Mouse (Mus musculus): ENCODE results near the gene Osbpl6. TPM values are rescaled to one million over a fixed set of nuclear protein-coding genes. Genes with fewer than 3 reads are reported as not detected.

The Osbpl6 gene
- polyA plus RNA-seq, 1 experiment from 2014 or later = 16.5 TPM

DNA sequence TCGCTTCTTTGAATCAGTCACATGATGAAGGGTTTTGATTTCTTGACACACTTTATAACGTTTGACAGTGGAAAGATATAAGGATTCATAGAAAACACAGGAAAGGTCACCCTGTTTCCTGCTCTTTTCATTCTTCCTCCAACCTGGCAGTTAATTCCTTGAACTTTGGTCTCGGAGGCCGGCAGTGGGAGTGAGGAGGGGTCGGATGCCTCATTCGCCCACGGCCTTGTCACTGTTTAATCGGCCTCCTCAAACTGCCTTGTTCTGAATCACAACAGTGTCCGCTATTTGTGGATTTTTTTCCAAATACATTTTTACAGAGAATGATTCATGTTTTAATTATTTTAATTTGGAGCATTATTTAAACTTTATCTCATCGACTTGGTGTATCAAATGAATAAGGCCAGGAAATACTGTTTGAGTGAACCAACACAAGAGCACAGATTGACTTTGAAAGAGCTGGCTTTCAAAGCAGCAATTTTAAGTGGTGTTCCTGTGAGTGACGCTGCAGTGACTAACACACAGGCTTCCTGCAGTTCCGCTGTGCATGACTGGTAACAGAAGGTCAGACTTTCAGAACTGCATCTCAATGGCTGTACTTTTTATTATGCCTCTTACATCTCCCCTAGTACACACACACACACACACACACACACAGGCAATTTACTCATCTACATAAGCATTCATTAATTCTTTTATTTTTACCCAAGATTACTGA, 98.0 kb downstream of the Osbpl6 start:
- H3K4me3 ChIP-seq (replicated peaks) = no peak overlapping the region
- H3K4me1 ChIP-seq (replicated peaks) = no peaks in the 10 kb centered on the region
- no peak overlapping the region for H3K27ac ChIP-seq
- no peak for ATAC-seq (ENCODE audit: insufficient number of reproducible peaks, insufficient read depth, low FRiP score, low TSS enrichment, low read depth)
- H3K27me3 ChIP-seq = no peaks in the 10 kb centered on the region
- no peaks in the 10 kb centered on the region for H3K36me3 ChIP-seq
- no peak overlapping the region for H3K4me2 ChIP-seq
- 63% methylated on average over 12 of the region's 12 CpGs for WGBS
- H3K9ac ChIP-seq (replicated peaks) = no peak overlapping the region
- H3K9me3 ChIP-seq = 0 out of 2 replicates have a peak, but pooled peaks cover 9% of the 10 kb centered on the region

DNA sequence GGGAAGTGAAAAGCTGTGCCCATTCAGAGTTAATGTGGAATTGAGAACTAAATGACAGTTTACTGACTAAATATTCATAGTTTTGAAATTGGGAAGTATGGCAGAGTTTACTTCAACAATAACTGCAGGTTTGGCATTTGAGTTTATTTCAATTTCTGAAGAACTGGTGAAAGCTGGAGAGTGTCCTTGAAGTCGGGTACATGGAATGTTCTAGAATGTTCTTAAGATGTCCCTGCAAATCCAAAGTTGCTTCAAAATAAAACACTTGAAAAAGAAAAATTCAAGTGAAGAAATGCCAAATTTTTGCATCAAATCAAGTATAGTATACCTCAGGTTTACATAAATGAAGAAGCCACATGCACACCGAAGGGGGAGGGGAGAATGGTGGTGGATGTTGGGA, 98.7 kb downstream of the Osbpl6 start:
- H3K4me2 ChIP-seq = no peak overlapping the region
- 0 out of 2 replicates have a peak, but pooled peaks cover 9% of the 10 kb centered on the region for H3K9me3 ChIP-seq
- no peak overlapping the region for H3K27ac ChIP-seq
- H3K4me3 ChIP-seq (replicated peaks) = no peak overlapping the region
- H3K27me3 ChIP-seq = no peaks in the 10 kb centered on the region
- no peaks in the 10 kb centered on the region for H3K36me3 ChIP-seq
- WGBS = 87% methylated on average over 2 of the region's 2 CpGs
- H3K4me1 ChIP-seq (replicated peaks) = no peaks in the 10 kb centered on the region
- ATAC-seq (ENCODE audit: insufficient number of reproducible peaks, insufficient read depth, low FRiP score, low TSS enrichment, low read depth) = no peak
- no peak overlapping the region for H3K9ac ChIP-seq (replicated peaks)

DNA sequence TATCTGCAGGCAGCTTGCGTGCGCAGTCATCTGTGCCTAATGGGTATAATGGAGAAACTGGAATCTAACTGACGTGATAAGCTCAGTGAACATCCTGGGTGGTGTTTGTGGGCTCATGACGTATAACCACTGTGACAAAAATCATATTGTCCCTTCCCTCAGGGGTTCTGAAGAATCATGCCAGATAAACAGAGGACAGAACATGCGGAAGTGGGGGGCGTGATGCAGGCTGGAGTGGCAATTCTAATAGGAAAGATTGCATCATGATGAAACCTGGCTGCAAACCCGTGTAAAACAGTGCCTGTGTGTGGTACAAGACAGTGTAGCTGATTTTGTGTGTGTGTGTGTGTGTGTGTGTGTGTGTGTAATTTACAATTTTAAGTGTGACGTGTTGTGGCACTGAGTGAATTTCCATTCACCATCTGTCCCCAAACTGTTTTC, 105.0 kb downstream of the Osbpl6 start:
- no peaks in the 10 kb centered on the region for H3K36me3 ChIP-seq
- no peak overlapping the region for H3K4me3 ChIP-seq (replicated peaks)
- no peak overlapping the region for H3K4me2 ChIP-seq
- no peak for ATAC-seq (ENCODE audit: insufficient number of reproducible peaks, insufficient read depth, low FRiP score, low TSS enrichment, low read depth)
- H3K9ac ChIP-seq (replicated peaks) = no peak overlapping the region
- H3K9me3 ChIP-seq = 0 out of 2 replicates have a peak, but pooled peaks cover 9% of the 10 kb centered on the region
- H3K4me1 ChIP-seq (replicated peaks) = no peaks in the 10 kb centered on the region
- WGBS = 88% methylated on average over 8 of the region's 8 CpGs
- H3K27me3 ChIP-seq = no peaks in the 10 kb centered on the region
- no peak overlapping the region for H3K27ac ChIP-seq

DNA sequence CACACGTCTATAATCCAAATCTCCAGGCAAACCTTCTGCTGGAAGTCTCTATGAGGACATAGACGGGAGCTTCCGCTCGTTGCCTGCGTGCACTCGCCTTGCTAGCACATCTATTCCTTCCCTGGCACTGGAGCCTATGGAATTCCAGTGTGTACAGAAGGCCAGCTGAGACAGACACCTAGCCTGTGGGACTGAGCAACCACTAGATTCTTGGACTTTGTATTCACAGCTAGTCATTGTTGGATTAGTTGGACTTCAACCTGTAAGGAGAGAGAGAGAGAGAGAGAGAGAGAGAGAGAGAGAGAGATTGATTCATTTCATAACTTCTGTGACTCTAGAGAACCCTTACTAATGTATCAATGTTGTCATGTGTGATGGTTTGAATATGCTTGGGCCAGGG, 105.8 kb downstream of the Osbpl6 start:
- no peaks in the 10 kb centered on the region for H3K36me3 ChIP-seq
- H3K4me2 ChIP-seq = no peak overlapping the region
- H3K4me1 ChIP-seq (replicated peaks) = no peaks in the 10 kb centered on the region
- H3K9ac ChIP-seq (replicated peaks) = no peak overlapping the region
- no peak overlapping the region for H3K4me3 ChIP-seq (replicated peaks)
- 0 out of 2 replicates have a peak, but pooled peaks cover 9% of the 10 kb centered on the region for H3K9me3 ChIP-seq
- no peak for ATAC-seq (ENCODE audit: insufficient number of reproducible peaks, insufficient read depth, low FRiP score, low TSS enrichment, low read depth)
- no peak overlapping the region for H3K27ac ChIP-seq
- no peaks in the 10 kb centered on the region for H3K27me3 ChIP-seq
- 94% methylated on average over 6 of the region's 6 CpGs for WGBS

DNA sequence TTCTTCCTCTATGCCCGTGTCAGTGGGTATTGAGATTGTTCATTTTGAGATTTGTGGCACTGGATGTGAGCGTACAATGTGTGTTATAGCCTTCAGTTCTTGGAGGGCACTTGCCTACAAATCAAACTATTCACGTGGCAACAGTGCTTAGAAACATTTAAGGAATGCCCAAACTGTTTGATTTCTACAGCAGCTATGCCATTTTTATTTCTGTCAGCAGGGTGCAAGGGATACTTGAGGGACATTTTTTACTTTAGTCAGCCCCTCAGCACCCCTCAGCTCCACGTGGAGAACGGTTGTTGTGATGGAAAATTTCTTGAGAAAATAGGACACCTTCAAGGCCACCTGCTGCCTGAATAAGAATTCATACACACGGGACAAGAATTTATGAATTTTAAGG, 106.6 kb downstream of the Osbpl6 start:
- no peak overlapping the region for H3K27ac ChIP-seq
- 0 out of 2 replicates have a peak, but pooled peaks cover 6% of the 10 kb centered on the region for H3K9me3 ChIP-seq
- H3K9ac ChIP-seq (replicated peaks) = no peak overlapping the region
- WGBS = 80% methylated on average over 6 of the region's 6 CpGs
- 0 out of 2 replicates have a peak, but pooled peaks cover 4% of the 10 kb centered on the region for H3K4me1 ChIP-seq (replicated peaks)
- no peaks in the 10 kb centered on the region for H3K27me3 ChIP-seq
- no peak overlapping the region for H3K4me2 ChIP-seq
- ATAC-seq (ENCODE audit: insufficient number of reproducible peaks, insufficient read depth, low FRiP score, low TSS enrichment, low read depth) = no peak
- no peak overlapping the region for H3K4me3 ChIP-seq (replicated peaks)
- H3K36me3 ChIP-seq = no peaks in the 10 kb centered on the region

DNA sequence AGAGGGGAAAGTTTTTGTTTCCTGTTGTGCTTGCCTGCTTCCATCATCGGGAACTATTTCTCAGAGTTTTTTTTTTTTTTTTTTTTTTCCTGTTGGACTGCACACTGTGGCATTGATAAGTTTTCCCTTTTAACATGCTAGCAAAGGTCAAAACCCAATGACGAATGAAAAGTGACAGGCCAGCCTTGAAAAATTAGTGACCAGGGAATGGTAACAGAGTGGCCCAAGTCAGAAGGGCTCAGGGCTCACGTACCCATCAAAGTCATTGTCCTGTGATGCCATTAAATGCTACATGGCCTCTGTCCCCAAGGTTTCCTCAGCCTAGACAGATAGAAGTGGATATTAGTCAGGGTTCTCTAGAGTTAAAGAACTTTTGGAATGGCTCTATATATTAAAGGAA, 107.0 kb downstream of the Osbpl6 start:
- H3K9ac ChIP-seq (replicated peaks) = no peak overlapping the region

DNA sequence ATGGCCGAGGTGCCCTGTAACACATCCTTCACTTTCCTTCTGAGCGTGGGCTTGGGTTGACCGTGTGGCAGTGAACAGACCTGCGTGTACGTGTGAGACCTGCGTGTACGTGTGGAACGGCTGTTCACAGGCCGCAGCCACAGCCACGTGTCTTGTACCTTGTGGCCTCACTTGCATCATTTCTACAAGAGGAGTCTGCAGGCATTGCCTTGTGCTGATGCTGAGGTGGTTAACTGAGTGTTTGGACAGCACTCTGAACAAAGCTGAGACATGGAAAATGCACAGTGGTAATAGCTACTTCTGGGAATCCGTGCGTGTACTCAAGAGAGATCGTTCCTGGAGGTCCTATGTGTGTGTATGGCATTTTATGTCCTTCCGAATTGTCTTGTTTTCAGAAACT, 111.2 kb downstream of the Osbpl6 start:
- no peak overlapping the region for H3K4me3 ChIP-seq (replicated peaks)
- no peak overlapping the region for H3K9ac ChIP-seq (replicated peaks)
- 89% methylated on average over 14 of the region's 14 CpGs for WGBS
- no peak overlapping the region for H3K4me2 ChIP-seq
- H3K36me3 ChIP-seq = no peaks in the 10 kb centered on the region
- ATAC-seq (ENCODE audit: insufficient number of reproducible peaks, insufficient read depth, low FRiP score, low TSS enrichment, low read depth) = no peak
- H3K27ac ChIP-seq = no peak overlapping the region
- no peaks in the 10 kb centered on the region for H3K27me3 ChIP-seq
- H3K4me1 ChIP-seq (replicated peaks) = 0 out of 2 replicates have a peak, but pooled peaks cover 4% of the 10 kb centered on the region
- H3K9me3 ChIP-seq = no peaks in the 10 kb centered on the region

More for the DNA sequence above, 107.0 kb downstream of the Osbpl6 start:
- H3K27me3 ChIP-seq = no peaks in the 10 kb centered on the region
- WGBS = 80% methylated on average over 3 of the region's 3 CpGs
- H3K4me1 ChIP-seq (replicated peaks) = 0 out of 2 replicates have a peak, but pooled peaks cover 4% of the 10 kb centered on the region
- H3K9me3 ChIP-seq = 0 out of 2 replicates have a peak, but pooled peaks cover 5% of the 10 kb centered on the region
- no peak overlapping the region for H3K4me2 ChIP-seq
- H3K4me3 ChIP-seq (replicated peaks) = no peak overlapping the region
- ATAC-seq (ENCODE audit: insufficient number of reproducible peaks, insufficient read depth, low FRiP score, low TSS enrichment, low read depth) = no peak
- no peaks in the 10 kb centered on the region for H3K36me3 ChIP-seq
- no peak overlapping the region for H3K27ac ChIP-seq

DNA sequence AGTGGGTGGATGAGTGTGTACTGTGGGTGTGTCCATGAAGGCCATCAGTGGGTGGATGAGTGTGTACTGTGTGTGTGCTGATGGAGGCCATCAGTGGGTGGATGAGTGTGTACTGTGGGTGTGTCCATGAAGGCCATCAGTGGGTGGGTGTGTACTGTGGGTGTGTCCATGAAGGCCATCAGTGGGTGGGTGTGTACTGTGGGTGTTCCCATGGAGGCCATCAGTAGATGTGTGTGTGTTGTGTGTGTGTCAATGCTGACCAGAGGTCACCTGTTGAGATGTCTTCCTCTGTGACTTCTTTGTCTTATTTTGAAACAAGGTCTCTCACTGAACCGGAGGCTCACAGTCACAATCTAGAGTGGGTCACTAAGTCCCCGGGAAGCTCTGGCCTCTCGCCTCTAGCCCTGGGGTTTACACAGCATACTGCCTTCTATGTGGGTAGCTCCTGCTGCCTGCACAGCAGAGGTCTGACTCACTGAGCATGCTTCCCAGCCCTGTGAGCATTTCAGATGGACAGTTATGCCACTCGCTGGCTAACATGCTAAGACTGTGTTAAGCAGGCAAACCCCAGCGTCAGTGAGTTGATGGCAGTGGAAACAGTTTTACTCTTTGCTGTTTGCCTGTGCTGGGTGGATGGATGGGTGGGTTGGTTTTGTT, 112.2 kb downstream of the Osbpl6 start:
- Histone ChIP-seq H3K27me3 (no peaks in the 10 kb centered on the region), H3K4me3 (replicated peaks) (no peak overlapping the region), H3K9ac (replicated peaks) (no peak overlapping the region), H3K9me3 (no peaks in the 10 kb centered on the region), H3K27ac (no peak overlapping the region), H3K36me3 (no peaks in the 10 kb centered on the region), H3K4me1 (replicated peaks) (0 out of 2 replicates have a peak, but pooled peaks cover 4% of the 10 kb centered on the region), H3K4me2 (no peak overlapping the region)
- ATAC-seq (ENCODE audit: insufficient number of reproducible peaks, insufficient read depth, low FRiP score, low TSS enrichment, low read depth) = no peak
- 86% methylated on average over 5 of the region's 5 CpGs for WGBS

DNA sequence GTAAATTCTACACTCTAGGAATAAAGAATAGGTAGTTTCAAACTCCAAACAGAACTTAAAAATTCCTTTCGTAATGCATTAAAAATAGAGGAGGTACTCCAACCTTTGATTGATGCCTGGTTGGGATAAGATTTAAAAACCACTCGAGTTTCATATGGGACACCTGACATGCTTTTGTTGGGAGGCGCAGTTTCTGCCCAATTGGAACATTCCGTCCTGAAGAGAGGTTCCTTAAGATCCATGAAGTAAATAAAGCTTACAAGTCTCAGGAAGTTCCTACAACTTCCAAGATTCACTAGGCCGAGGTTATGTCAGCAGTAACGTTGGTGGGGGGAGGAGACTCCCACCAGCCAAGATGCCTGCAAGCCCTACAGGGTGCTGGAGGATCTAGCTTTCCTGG, 115.3 kb downstream of the Osbpl6 start:
- Histone ChIP-seq H3K4me2 (no peak overlapping the region), H3K27me3 (no peaks in the 10 kb centered on the region), H3K4me3 (replicated peaks) (no peak overlapping the region), H3K27ac (no peak overlapping the region), H3K9me3 (no peaks in the 10 kb centered on the region), H3K9ac (replicated peaks) (no peak overlapping the region), H3K4me1 (replicated peaks) (0 out of 2 replicates have a peak, but pooled peaks cover 4% of the 10 kb centered on the region), H3K36me3 (no peaks in the 10 kb centered on the region)
- WGBS = 80% methylated on average over 6 of the region's 6 CpGs
- no peak for ATAC-seq (ENCODE audit: insufficient number of reproducible peaks, insufficient read depth, low FRiP score, low TSS enrichment, low read depth)

DNA sequence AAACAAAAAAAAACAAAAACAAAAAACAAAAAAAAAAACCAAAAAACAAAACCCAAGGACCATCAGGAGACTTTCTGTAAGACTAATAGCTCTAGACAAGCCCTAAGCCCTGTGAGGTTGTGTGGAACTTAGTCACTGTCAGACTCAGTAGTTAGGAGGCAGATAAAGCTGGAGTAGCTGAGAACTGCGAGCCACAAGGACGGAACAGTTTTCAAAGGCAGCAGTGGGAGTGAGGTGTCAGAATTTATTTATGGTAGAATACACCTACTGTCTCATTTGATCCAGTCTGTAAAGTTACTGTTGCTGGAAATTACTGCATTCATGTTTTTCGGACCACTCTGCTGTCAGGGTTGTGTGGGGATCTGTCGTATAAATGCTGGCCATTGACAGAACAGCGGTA, 118.1 kb downstream of the Osbpl6 start:
- no peak overlapping the region for H3K4me3 ChIP-seq (replicated peaks)
- whole genome bisulfite sequencing = 90% methylated on average over 5 of the region's 5 CpGs
- H3K4me2 ChIP-seq = no peak overlapping the region
- ATAC-seq (ENCODE audit: insufficient number of reproducible peaks, insufficient read depth, low FRiP score, low TSS enrichment, low read depth) = no peak
- no peaks in the 10 kb centered on the region for H3K4me1 ChIP-seq (replicated peaks)
- no peaks in the 10 kb centered on the region for H3K27me3 ChIP-seq
- no peak overlapping the region for H3K9ac ChIP-seq (replicated peaks)
- H3K27ac ChIP-seq = no peak overlapping the region
- no peaks in the 10 kb centered on the region for H3K36me3 ChIP-seq
- no peaks in the 10 kb centered on the region for H3K9me3 ChIP-seq

DNA sequence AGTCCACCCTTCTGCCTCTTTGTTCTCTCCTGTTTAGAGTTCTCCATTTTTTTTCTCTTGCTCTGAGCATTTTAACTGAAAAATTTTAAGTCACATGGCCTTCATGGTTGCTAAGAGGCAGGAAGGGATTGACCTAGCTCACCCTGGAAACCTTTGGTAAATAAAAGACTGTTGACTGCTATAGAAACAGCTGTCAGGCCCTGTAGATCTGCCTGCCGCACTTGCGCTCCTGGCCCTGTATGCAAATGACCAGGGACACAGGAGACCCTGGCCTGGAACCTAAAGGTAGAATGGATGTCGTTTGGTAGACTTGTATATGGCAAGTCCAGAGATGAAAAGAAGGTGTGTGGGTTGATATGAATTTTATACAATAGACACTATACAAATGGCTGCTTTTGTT, 119.3 kb downstream of the Osbpl6 start:
- H3K4me3 ChIP-seq (replicated peaks) = no peak overlapping the region
- no peak overlapping the region for H3K27ac ChIP-seq
- H3K36me3 ChIP-seq = no peaks in the 10 kb centered on the region
- no peak overlapping the region for H3K9ac ChIP-seq (replicated peaks)
- no peaks in the 10 kb centered on the region for H3K9me3 ChIP-seq
- H3K4me2 ChIP-seq = no peak overlapping the region
- H3K4me1 ChIP-seq (replicated peaks) = no peaks in the 10 kb centered on the region
- no peaks in the 10 kb centered on the region for H3K27me3 ChIP-seq
- WGBS = 71% methylated on average over 3 of the region's 3 CpGs
- no peak for ATAC-seq (ENCODE audit: insufficient number of reproducible peaks, insufficient read depth, low FRiP score, low TSS enrichment, low read depth)

All from limb, embryonic 12.5 days (tissue).